Mouse (Mus musculus) liver, embryonic 12.5 days (tissue): Measurements from ENCODE around the gene Asb2. TPM values are rescaled to one million over a fixed set of nuclear protein-coding genes. Genes with fewer than 3 reads are reported as not detected.
A peak's percentile ranks its signal among the peaks of the same experiment; 100 is the strongest.

ENCODE experiments used
- ATAC-seq: fragments of 200-750 bp; cut with Nextera tagmentation; 2 replicates; pipeline ENCODE4 v1.8.0; 2017; ENCODE audit warnings: moderate number of reproducible peaks, mild to moderate bottlenecking, moderate library complexity
- H3K27ac ChIP-seq: fragments of 300-500 bp; sonication (generic); 2 replicates; pipeline ENCODE4 v1.5.1; 2016; ENCODE audit warnings: mild to moderate bottlenecking
- H3K27me3 ChIP-seq: fragments of 300-500 bp; sonication (generic); replicated peaks from 2 replicates; pipeline ENCODE4 v1.6.1; 2016; ENCODE audit warnings: mild to moderate bottlenecking, moderate library complexity
- H3K36me3 ChIP-seq: fragments of 300-500 bp; sonication (generic); 2 replicates; pipeline ENCODE4 v1.6.1; 2016; ENCODE audit warnings: mild to moderate bottlenecking, moderate library complexity
- H3K4me1 ChIP-seq: fragments of 300-500 bp; sonication (generic); 2 replicates; pipeline ENCODE4 v1.6.1; 2016
- H3K4me2 ChIP-seq: fragments of 300-500 bp; sonication (generic); 2 replicates; pipeline ENCODE4 v1.6.1; 2016; ENCODE audit warnings: mild to moderate bottlenecking, moderate library complexity
- H3K4me3 ChIP-seq: fragments of 300-500 bp; sonication (generic); 2 replicates; pipeline ENCODE4 v1.5.1; 2016; ENCODE audit warnings: mild to moderate bottlenecking, moderate library complexity
- H3K9ac ChIP-seq: fragments of 300-500 bp; sonication (generic); 2 replicates; pipeline ENCODE4 v1.6.1; 2016; ENCODE audit warnings: mild to moderate bottlenecking, moderate library complexity
- H3K9me3 ChIP-seq: fragments of 300-500 bp; sonication (generic); replicated peaks from 2 replicates; pipeline ENCODE4 v1.6.1; 2016; ENCODE audit warnings: mild to moderate bottlenecking, moderate library complexity
- WGBS: fragments of 180-500 bp; shearing (Covaris S2); methylation state at CpG from one replicate; pipeline ENCODE4 v1.1.7; 2016; ENCODE audit not compliant: insufficient replicate concordance; 5-methylcytosine and 5-hydroxymethylcytosine counted together
- polyA plus RNA-seq: library from polyadenylated mRNA; unstranded; fragments of >200 nt; fragmentation: Nextera tagmentation; extraction: Ambion mirVana; gene quantifications from 2 replicates; pipeline ENCODE4 v1.2.1, GENCODE M21; 2016

Gene Asb2
- polyA plus RNA-seq, 1 experiment from 2014 or later, result 1.1 TPM

DNA sequence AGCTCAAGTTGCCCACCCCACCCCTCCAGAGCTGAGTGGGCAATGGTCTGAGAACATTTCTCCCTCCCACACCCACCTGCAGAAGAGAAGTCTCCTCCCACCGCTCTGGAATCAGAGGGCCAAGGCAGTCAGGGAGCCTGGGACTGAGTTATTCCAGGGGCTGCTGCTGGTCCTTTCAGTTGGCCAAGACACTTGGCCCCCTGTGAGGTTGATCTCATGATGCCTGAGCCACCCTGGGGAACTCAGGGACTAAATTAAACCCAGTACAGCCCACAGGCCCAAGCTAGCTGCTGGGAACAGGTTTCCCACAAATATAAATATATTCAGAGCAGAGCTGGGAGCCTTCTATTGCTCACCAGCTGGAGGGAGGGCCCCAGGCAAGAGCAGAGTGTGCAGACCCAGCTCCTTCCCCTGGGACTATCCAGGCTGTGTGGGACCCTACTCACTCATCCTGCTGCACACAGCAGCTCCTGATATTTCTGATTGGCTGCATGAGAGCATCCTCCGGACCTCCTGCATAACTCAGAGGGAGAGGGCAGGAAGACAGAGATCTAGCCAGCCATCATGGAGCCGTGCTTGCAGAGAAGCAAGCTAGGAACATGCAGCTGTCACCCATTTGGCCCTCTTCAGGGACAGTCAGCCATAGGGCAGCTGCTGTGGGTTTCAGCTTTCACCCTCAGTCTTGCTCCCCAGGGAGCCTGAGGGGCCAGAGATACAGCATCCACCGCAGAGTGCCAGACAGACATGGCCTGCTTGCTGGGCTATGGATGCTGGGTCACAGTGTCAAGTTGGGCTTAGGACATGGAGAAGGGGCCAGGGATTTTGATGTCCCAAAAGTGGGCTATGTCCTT, 3.4 kb upstream of the Asb2 start:
- no peak overlapping the region for H3K27ac ChIP-seq
- 48% methylated on average over 4 of the region's 4 CpGs for WGBS
- peaks cover 11% of the 10 kb centered on the region; the same call in 1 of the 2 replicates for H3K27me3 ChIP-seq
- no peak for ATAC-seq
- no peak overlapping the region for H3K4me2 ChIP-seq
- H3K36me3 ChIP-seq, result no peaks in the 10 kb centered on the region
- no peaks in the 10 kb centered on the region for H3K9me3 ChIP-seq
- no peaks in the 10 kb centered on the region for H3K4me1 ChIP-seq
- H3K4me3 ChIP-seq, result no peak overlapping the region
- no peak overlapping the region for H3K9ac ChIP-seq

DNA sequence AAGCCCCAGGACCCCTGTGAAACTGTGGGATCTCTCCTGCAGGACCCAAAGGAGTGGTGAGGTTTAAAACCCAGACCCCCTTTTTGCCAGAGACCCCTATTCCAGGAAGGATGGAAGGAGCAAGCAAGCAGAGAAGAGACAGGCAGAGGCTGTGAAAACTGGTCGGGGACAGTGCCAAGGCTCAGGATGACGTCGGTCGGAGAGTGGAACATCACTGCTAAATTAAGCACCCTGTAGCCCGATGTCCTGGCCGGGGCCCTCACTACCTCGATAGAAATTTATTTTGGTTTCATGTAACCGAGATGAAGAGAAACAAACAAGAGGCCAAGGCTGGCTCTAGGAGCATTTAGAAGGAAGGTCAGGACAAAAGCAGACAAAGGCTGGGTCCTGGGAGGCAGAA, 2.4 kb upstream of the Asb2 start:
- H3K4me1 ChIP-seq, result no peaks in the 10 kb centered on the region
- WGBS, result 74% methylated on average over 8 of the region's 8 CpGs
- no peak overlapping the region for H3K27ac ChIP-seq
- no peak overlapping the region for H3K4me2 ChIP-seq
- H3K27me3 ChIP-seq, result peaks cover 10% of the 10 kb centered on the region; the same call in 1 of the 2 replicates
- H3K9me3 ChIP-seq, result no peaks in the 10 kb centered on the region
- no peak for ATAC-seq
- no peak overlapping the region for H3K9ac ChIP-seq
- no peak overlapping the region for H3K4me3 ChIP-seq
- H3K36me3 ChIP-seq, result no peaks in the 10 kb centered on the region

DNA sequence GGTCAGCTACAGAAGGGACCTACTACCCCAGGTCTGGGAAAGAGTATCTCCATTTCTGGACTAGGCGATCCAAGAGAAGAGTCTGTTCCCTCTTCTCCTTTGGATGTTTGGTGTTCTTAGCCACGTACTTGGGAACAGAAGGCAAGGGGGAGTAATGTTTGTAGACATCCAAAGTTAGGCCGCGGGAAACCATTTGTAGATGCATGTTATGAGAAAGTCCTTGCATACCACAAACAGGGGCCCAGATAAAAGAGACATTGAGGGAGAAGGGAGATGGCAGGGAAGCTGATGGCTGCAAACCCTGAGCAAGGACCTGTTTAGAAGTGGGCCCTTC, 581 bp upstream of the Asb2 start:
- H3K4me3 ChIP-seq, result no peak overlapping the region
- no peak overlapping the region for H3K27ac ChIP-seq
- no peaks in the 10 kb centered on the region for H3K9me3 ChIP-seq
- H3K4me2 ChIP-seq, result no peak overlapping the region
- no peaks in the 10 kb centered on the region for H3K4me1 ChIP-seq
- H3K27me3 ChIP-seq, result peaks cover 10% of the 10 kb centered on the region; the same call in 1 of the 2 replicates
- ATAC-seq, result no peak
- no peak overlapping the region for H3K9ac ChIP-seq
- H3K36me3 ChIP-seq, result no peaks in the 10 kb centered on the region
- WGBS, result 69% methylated on average over 4 of the region's 4 CpGs

DNA sequence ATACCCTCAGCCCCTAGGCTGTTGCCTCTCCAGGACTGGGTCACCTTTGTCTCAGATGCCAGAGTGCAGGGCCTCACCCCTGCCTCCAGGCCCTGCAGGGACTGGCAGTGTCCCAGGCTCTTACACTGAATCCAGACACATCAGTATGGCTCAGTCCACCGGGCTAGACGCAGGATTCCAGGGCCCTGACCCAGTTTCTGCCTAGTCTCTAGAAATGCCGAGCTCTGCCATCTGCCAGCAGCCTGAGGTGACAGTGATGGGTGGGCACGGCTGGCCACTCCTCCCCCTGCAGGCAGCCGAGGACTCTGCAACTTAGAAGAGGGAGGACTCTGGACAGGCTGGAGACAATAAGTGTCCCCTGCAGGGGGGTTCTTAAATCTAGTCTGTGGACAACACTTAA, 2.3 kb downstream of the Asb2 start:
- no peaks in the 10 kb centered on the region for H3K36me3 ChIP-seq
- WGBS, result 12% methylated on average over 5 of the region's 5 CpGs
- H3K4me3 ChIP-seq, result no peak overlapping the region
- no peaks in the 10 kb centered on the region for H3K9me3 ChIP-seq
- H3K27me3 ChIP-seq, result peaks cover 10% of the 10 kb centered on the region; the same call in 1 of the 2 replicates
- no peak overlapping the region for H3K27ac ChIP-seq
- no peak for ATAC-seq
- H3K4me1 ChIP-seq, result no peaks in the 10 kb centered on the region
- no peak overlapping the region for H3K9ac ChIP-seq
- no peak overlapping the region for H3K4me2 ChIP-seq

DNA sequence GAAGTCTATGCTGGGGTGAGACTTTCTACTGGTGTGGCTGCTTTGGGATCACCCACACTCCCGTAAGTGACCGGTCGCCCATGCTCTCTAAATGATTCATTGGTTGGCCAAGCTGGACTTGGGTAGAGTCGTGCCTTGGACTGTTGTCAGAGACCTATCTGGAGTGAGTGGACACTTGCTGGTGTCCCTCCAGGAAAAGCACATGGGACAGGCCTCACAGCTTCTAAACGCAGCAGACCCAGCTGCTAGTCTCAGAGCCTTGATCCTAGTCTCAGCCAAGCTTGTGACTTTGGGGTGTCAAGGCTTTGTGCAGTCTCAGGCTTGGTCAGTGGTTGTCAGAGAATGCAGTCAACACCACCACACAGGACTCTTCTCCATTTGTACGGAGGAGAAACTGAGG, 3.1 kb downstream of the Asb2 start:
- Histone ChIP-seq H3K9me3 (no peaks in the 10 kb centered on the region), H3K4me3 (no peak overlapping the region), H3K4me1 (no peaks in the 10 kb centered on the region), H3K4me2 (no peak overlapping the region), H3K27ac (no peak overlapping the region), H3K27me3 (peaks cover 10% of the 10 kb centered on the region; the same call in 1 of the 2 replicates), H3K9ac (no peak overlapping the region), H3K36me3 (no peaks in the 10 kb centered on the region)
- no peak for ATAC-seq
- 72% methylated on average over 6 of the region's 6 CpGs for WGBS

DNA sequence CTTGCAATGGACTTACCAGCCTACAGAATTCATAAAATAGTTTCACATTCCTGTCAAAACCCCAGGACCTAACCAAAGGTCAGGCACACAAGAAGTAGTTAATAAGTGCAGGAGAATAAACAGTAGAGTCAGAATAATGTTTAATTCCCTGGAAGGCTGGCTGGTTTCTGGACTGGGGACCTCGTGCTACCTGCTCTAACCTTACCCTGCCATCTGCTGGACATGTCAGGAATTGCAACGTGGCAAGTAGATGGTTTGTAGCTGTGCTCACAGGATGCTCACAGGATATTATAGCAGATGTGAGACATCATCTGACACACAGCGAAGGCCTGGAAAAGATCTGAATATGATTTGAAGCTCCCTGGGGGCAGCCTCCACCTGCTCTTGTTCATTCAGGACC, 7.3 kb downstream of the Asb2 start:
- WGBS, result 3% methylated on average over 3 of the region's 3 CpGs

DNA sequence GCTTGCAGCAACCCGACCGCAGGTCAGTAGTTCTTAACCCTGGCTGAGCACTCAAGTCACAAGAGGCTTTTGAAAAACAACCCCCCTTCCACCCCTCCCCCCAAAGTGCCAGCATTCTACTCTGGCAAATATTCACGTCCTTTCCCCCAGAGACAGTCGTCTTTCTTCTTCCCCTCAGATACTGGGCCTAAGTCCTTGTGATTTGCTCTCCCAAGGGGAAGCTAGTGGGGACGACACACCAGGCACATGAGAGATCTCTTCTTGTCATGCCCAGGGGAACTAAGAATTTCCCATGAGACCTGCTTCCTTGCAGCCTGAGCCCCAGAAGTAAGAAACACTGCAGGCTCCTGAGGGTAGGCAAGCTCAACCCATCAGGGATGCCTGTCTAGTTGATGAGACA, 8.4 kb downstream of the Asb2 start:
- Histone ChIP-seq H3K36me3 (no peaks in the 10 kb centered on the region), H3K4me2 (no peak overlapping the region), H3K27me3 (0 out of 2 replicates have a peak, but pooled peaks cover 4% of the 10 kb centered on the region), H3K9me3 (no peaks in the 10 kb centered on the region), H3K4me1 (peaks cover 6% of the 10 kb centered on the region; the same call in 1 of the 2 replicates), H3K9ac (no peak overlapping the region), H3K4me3 (no peak overlapping the region), H3K27ac (no peak overlapping the region)
- WGBS, result 57% methylated on average over 5 of the region's 5 CpGs
- ATAC-seq, result no peak

More for the DNA sequence above, 7.3 kb downstream of the Asb2 start:
- H3K27me3 ChIP-seq, result no peaks in the 10 kb centered on the region; the same call in 1 of the 2 replicates
- peaks cover 6% of the 10 kb centered on the region; the same call in 1 of the 2 replicates for H3K4me1 ChIP-seq
- H3K27ac ChIP-seq, result no peak overlapping the region
- H3K4me2 ChIP-seq, result no peak overlapping the region
- no peak for ATAC-seq
- H3K36me3 ChIP-seq, result no peaks in the 10 kb centered on the region
- H3K9me3 ChIP-seq, result no peaks in the 10 kb centered on the region
- no peak overlapping the region for H3K9ac ChIP-seq
- H3K4me3 ChIP-seq, result no peak overlapping the region

DNA sequence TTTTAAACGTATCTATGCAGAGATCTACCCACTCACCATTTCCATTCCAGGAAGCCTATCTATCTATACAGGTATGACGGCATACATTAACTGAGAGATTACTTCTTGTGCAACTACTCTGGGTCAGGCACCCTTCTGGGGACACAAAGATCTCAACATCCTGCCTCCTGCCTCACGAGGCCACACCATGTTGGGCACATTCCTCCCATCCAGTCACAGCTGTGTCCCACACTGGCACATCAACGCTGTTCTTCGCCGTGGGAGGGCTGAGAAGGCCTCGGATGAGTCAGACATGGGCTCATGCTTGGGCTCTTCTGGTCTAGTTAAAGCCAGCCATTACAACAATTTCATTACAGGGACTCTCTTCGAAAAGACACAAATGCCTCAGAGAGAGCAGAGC, 8.9 kb downstream of the Asb2 start:
- peaks cover 6% of the 10 kb centered on the region; the same call in 1 of the 2 replicates for H3K4me1 ChIP-seq
- 68% methylated on average over 8 of the region's 8 CpGs for WGBS
- ATAC-seq, result no peak
- H3K27me3 ChIP-seq, result 0 out of 2 replicates have a peak, but pooled peaks cover 4% of the 10 kb centered on the region
- no peaks in the 10 kb centered on the region for H3K36me3 ChIP-seq
- H3K4me2 ChIP-seq, result no peak overlapping the region
- H3K27ac ChIP-seq, result no peak overlapping the region
- no peaks in the 10 kb centered on the region for H3K9me3 ChIP-seq
- no peak overlapping the region for H3K4me3 ChIP-seq
- H3K9ac ChIP-seq, result no peak overlapping the region

DNA sequence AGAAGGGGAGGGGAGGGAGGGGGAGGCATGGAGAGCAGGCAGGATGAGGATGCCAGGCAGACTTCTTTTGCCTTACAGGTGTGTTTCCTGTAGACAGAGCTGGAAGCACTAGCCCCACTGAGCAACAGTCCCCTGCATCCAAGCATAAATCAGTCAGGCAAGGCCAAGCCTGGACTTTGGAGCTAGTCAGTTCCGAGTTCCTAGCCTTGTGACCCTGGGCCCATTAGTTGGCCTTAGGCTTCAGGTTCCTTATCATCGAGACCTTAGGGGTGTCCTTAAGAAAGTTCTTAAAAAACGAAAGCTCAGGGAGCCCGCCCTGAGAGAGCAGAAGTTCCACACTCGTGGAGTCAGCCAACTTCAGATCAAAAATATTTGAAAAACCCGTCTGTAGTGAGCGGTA, 10.9 kb downstream of the Asb2 start:
- Histone ChIP-seq H3K4me1 (peaks cover 6% of the 10 kb centered on the region; the same call in 1 of the 2 replicates), H3K27me3 (0 out of 2 replicates have a peak, but pooled peaks cover 4% of the 10 kb centered on the region), H3K27ac (no peak overlapping the region), H3K9me3 (no peaks in the 10 kb centered on the region), H3K4me3 (no peak overlapping the region), H3K9ac (no peak overlapping the region), H3K36me3 (no peaks in the 10 kb centered on the region), H3K4me2 (no peak overlapping the region)
- 70% methylated on average over 7 of the region's 7 CpGs for WGBS
- no peak for ATAC-seq

DNA sequence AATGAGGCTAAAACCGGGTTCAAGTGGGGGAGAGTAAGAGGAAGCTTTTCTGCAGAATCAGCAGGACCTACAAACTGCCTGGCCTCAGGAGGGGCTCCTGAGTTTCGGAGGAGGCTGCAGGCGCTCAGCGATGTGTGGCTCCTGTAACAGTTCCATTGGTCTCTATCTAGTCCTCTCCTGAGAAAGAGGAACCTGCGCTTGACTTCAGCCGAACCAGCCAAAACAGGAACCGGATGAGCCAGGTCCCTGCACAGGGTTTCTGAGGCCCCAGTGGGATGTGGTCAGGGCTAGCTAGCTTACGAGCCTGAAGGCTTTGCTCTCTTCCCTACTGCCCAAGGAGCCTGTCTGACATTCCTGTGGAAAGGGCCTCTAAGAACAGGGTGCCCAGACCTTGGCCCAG, 12.3 kb downstream of the Asb2 start:
- H3K9me3 ChIP-seq, result no peaks in the 10 kb centered on the region
- H3K27me3 ChIP-seq, result 0 out of 2 replicates have a peak, but pooled peaks cover 4% of the 10 kb centered on the region
- H3K27ac ChIP-seq, result no peak overlapping the region
- no peaks in the 10 kb centered on the region for H3K36me3 ChIP-seq
- ATAC-seq, result peak; percentile 58; the same call in 1 of the 2 replicates
- H3K4me1 ChIP-seq, result peaks cover 6% of the 10 kb centered on the region; the same call in 1 of the 2 replicates
- H3K9ac ChIP-seq, result no peak overlapping the region
- WGBS, result 17% methylated on average over 8 of the region's 8 CpGs
- H3K4me2 ChIP-seq, result no peak overlapping the region
- H3K4me3 ChIP-seq, result no peak overlapping the region

DNA sequence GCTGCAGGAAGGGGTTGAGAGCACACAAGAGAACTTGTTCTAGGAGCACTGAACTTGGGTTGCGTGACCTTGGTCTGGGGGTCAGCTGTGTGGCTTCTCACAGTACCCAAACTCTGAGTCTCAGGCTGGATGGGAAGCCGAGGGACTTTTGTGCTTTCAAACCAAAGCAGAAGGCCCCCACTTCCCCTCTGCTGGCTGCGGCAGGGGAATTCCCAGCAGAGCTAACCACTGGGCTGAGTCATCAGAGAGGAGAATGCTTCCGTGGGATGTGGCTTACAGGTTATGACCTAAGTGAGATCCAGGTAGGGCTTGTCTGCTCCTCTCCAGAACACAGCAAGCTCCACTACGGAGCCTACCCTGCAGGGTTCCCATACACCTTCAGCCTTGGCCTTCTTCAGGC, 14.6 kb downstream of the Asb2 start:
- Histone ChIP-seq H3K4me3 (no peak overlapping the region), H3K9me3 (no peaks in the 10 kb centered on the region), H3K27ac (no peak overlapping the region), H3K9ac (no peak overlapping the region), H3K4me1 (peaks cover 6% of the 10 kb centered on the region; the same call in 1 of the 2 replicates), H3K4me2 (no peak overlapping the region), H3K36me3 (no peaks in the 10 kb centered on the region), H3K27me3 (0 out of 2 replicates have a peak, but pooled peaks cover 4% of the 10 kb centered on the region)
- 34% methylated on average over 5 of the region's 5 CpGs for WGBS
- no peak for ATAC-seq

DNA sequence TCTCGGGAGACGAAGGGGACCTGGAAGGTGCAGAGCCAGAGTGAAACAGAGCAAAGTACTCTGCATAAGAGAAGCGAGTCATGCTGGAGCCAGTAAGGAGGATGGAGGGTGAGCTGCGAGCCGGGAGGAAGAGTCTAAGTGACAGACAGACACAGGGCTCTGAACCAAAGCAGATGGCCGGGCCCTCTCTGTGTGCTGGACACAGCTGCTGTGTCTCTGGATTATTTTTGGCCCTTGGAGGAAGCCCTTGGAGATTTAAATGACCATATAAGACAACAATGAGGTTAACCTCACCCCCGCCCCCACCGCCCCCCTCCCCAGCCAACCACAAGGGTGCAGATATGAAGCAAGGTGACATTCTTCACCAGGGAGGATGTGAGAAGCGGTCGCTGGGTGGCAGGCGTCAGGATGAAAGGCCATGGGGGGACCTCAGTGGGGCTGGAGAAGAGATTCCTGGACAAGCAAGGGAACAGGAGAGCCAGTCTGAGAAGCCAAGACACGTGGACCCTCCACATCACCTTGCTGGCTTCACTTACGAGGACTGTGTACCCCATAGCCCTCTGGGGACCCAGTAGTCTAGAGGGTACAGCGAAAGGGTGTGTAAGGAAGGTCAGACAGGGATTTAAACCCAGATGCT, 17.5 kb downstream of the Asb2 start:
- H3K27ac ChIP-seq, result no peak overlapping the region
- no peak overlapping the region for H3K4me3 ChIP-seq
- H3K9ac ChIP-seq, result no peak overlapping the region
- 0 out of 2 replicates have a peak, but pooled peaks cover 4% of the 10 kb centered on the region for H3K27me3 ChIP-seq
- no peak for ATAC-seq
- 40% methylated on average over 14 of the region's 14 CpGs for WGBS
- no peaks in the 10 kb centered on the region for H3K36me3 ChIP-seq
- H3K4me1 ChIP-seq, result no peaks in the 10 kb centered on the region
- H3K9me3 ChIP-seq, result no peaks in the 10 kb centered on the region
- no peak overlapping the region for H3K4me2 ChIP-seq
